Mouse (Mus musculus): ENCODE measurements around the gene Tifa. TPM values are rescaled to one million over a fixed set of nuclear protein-coding genes. Genes with fewer than 3 reads are reported as not detected.

The Tifa gene
- polyA plus RNA-seq, 1 experiment = 7.7 TPM

DNA sequence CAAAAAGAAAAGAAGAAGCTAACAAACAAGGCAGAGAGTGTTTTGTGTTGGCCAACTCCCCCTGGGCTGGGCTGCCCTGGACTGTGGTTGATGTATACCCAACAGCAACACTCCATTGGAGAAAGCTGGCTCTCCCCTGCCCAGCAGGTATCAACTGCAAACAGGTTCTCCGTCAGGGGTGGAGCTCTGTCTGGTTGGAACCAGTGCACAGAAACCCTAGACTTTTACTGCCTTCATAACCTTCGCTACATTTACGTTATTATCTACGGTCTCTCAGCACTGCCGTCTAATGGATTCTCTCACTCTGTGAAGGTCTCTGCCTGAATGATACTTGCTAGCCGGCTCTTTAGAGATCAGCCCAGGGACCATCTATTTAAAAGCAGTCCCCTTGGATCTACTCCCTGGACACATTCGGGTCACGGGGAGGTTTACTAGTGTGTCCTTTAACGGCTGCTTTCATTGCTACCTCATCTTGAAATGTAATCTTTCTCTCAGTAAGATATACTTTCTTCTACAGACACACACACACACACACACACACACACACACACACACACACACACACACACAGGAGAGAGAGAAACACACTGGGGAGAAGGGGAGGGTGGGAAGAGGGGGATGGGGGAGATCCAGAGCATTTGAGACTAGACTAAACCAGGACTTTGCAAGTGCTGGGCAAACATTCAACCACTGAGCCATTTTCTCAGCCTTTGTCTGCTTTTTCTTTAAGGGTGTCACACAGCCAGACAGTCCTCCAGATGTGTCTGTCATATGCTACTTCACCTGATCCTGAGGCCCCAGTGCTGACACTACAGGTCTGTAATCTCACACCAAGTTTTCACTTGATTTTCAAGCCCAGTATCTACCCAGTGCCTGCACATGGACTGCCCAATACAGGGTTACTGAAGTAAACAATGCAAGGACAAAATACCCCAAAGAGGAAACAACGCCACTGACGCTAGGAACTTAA is 29.4 kb downstream of the Tifa start:
- Histone ChIP-seq H3K27ac (ENCODE audit: insufficient read depth, low read length) (no peak overlapping the region), H3K4me3 (ENCODE audit: insufficient read depth, low read length) (no peak overlapping the region), H3K4me1 (ENCODE audit: control insufficient read depth, insufficient read depth, low read length) (no peaks in the 10 kb centered on the region)
- no peak for TF ChIP-seq CTCF (IDR thresholded peaks at IDR 0.05; ENCODE audit: extremely low read depth, insufficient read depth, low read length)
- no peak for TF ChIP-seq POLR2A (IDR thresholded peaks at IDR 0.05; ENCODE audit: extremely low read depth, insufficient read depth, low read length)

- Histone ChIP-seq H3K4me3 (ENCODE audit: insufficient read depth, low read length) (no peak overlapping the region), H3K27ac (ENCODE audit: insufficient read depth, low read length) (no peak overlapping the region), H3K4me1 (ENCODE audit: control insufficient read depth, insufficient read depth, low read length) (no peaks in the 10 kb centered on the region)
- TF ChIP-seq CTCF (IDR thresholded peaks at IDR 0.05; ENCODE audit: extremely low read depth, insufficient read depth, low read length) (no peak), POLR2A (IDR thresholded peaks at IDR 0.05; ENCODE audit: extremely low read depth, insufficient read depth, low read length) (no peak)
These were observed 30.8 kb downstream of the Tifa start for GRCm38 (mm10) chr3:127820400-127820799.

GRCm38 (mm10) chr3:127821209-127821608 is 31.6 kb downstream of the Tifa start:
- Histone ChIP-seq H3K4me3 (ENCODE audit: insufficient read depth, low read length) (no peak overlapping the region), H3K27ac (ENCODE audit: insufficient read depth, low read length) (no peak overlapping the region), H3K4me1 (ENCODE audit: control insufficient read depth, insufficient read depth, low read length) (no peaks in the 10 kb centered on the region)
- TF ChIP-seq POLR2A (IDR thresholded peaks at IDR 0.05; ENCODE audit: extremely low read depth, insufficient read depth, low read length) (no peak), CTCF (IDR thresholded peaks at IDR 0.05; ENCODE audit: extremely low read depth, insufficient read depth, low read length) (no peak)

DNA sequence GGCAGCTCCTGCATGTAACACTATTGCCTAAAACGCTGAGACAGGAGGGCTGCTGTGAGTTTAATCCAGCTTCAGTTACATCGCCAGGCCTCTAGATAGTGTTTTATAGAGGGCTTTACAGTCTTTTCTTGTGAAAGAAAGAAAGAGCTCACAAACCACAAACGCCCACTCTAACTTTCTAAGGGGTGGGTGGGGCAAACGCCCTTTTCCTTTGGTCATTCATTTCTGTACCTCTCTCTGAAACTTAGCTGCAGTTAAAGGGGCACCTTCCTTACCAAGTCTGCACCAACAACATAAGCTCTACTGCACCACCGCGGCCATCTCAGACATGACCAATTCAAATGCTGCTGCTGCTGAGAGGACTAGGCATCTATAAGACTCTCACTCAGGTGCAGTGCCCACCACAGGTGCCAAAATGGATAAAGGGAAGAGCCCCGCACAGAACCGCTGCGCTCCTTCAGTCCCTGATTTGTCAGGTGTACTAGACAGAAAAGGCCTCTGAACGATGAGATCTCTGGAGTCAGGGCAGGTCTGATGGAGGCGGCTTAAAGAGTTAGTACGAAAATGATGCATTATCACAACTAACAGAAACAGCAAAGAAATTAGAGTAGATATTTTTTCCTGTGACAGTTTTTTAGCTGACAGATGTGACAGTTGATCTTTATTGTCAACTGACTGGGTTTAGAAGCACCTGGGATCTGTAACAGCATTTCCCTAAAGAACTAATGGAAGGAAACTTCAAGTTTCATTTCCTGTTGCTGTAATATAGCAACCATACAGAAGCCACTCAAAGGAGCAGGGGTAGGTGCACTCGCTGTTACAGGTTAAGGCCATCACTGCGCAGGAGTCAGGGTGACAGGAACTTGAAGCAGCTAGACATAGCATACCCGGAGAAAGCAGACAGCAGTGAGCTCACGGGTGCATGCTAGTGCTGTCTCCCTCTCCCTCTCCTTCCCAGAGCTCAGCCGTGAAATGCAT is 34.6 kb downstream of the Tifa start:
- Histone ChIP-seq H3K27ac (ENCODE audit: insufficient read depth, low read length) (no peak overlapping the region), H3K4me1 (ENCODE audit: control insufficient read depth, insufficient read depth, low read length) (no peaks in the 10 kb centered on the region), H3K4me3 (ENCODE audit: insufficient read depth, low read length) (no peak overlapping the region)
- TF ChIP-seq POLR2A (IDR thresholded peaks at IDR 0.05; ENCODE audit: extremely low read depth, insufficient read depth, low read length) (no peak), CTCF (IDR thresholded peaks at IDR 0.05; ENCODE audit: extremely low read depth, insufficient read depth, low read length) (no peak)

GRCm38 (mm10) chr3:127826503-127826902 is 36.9 kb downstream of the Tifa start:
- TF ChIP-seq POLR2A (IDR thresholded peaks at IDR 0.05; ENCODE audit: extremely low read depth, insufficient read depth, low read length) (no peak), CTCF (IDR thresholded peaks at IDR 0.05; ENCODE audit: extremely low read depth, insufficient read depth, low read length) (no peak)
- no peak overlapping the region for H3K4me3 ChIP-seq (ENCODE audit: insufficient read depth, low read length)
- no peak overlapping the region for H3K27ac ChIP-seq (ENCODE audit: insufficient read depth, low read length)
- H3K4me1 ChIP-seq (ENCODE audit: control insufficient read depth, insufficient read depth, low read length) = no peaks in the 10 kb centered on the region

GRCm38 (mm10) chr3:127827123-127827522 is 37.5 kb downstream of the Tifa start:
- TF ChIP-seq POLR2A (IDR thresholded peaks at IDR 0.05; ENCODE audit: extremely low read depth, insufficient read depth, low read length) (no peak), CTCF (IDR thresholded peaks at IDR 0.05; ENCODE audit: extremely low read depth, insufficient read depth, low read length) (no peak)
- Histone ChIP-seq H3K4me1 (ENCODE audit: control insufficient read depth, insufficient read depth, low read length) (no peaks in the 10 kb centered on the region; the same call in 1 of the 2 replicates), H3K4me3 (ENCODE audit: insufficient read depth, low read length) (no peak overlapping the region), H3K27ac (ENCODE audit: insufficient read depth, low read length) (no peak overlapping the region)

- no peak for TF ChIP-seq CTCF (IDR thresholded peaks at IDR 0.05; ENCODE audit: extremely low read depth, insufficient read depth, low read length)
- no peak for TF ChIP-seq POLR2A (IDR thresholded peaks at IDR 0.05; ENCODE audit: extremely low read depth, insufficient read depth, low read length)
- H3K4me1 ChIP-seq (ENCODE audit: control insufficient read depth, insufficient read depth, low read length) = no peaks in the 10 kb centered on the region; the same call in 1 of the 2 replicates
- no peak overlapping the region for H3K4me3 ChIP-seq (ENCODE audit: insufficient read depth, low read length)
- no peak overlapping the region for H3K27ac ChIP-seq (ENCODE audit: insufficient read depth, low read length)
These were observed 40.6 kb downstream of the Tifa start for GRCm38 (mm10) chr3:127830183-127830582.

DNA sequence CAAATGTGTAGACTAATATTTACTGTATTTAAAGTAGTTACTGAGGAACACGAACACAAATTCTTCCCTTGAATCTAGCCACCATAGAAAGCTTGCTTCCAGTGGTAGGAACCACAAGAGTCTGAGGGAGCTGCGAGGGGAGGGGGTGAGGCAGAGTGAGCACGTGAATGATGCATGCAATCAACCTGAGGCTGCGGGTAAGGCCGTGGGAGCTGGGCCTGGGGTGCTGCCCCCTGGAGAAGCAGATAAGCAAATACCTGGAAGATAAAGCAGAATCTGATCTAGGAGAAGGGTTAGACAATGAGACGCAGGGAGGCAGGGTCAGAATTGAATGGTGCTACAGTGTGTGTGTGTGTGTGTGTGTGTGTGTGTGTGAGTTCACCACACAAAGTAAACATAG is 41.5 kb downstream of the Tifa start:
- TF ChIP-seq POLR2A (IDR thresholded peaks at IDR 0.05; ENCODE audit: extremely low read depth, insufficient read depth, low read length) (no peak), CTCF (IDR thresholded peaks at IDR 0.05; ENCODE audit: extremely low read depth, insufficient read depth, low read length) (no peak)
- Histone ChIP-seq H3K4me3 (ENCODE audit: insufficient read depth, low read length) (no peak overlapping the region), H3K4me1 (ENCODE audit: control insufficient read depth, insufficient read depth, low read length) (peaks cover 3% of the 10 kb centered on the region), H3K27ac (ENCODE audit: insufficient read depth, low read length) (no peak overlapping the region)

GRCm38 (mm10) chr3:127834040-127834439 is 44.4 kb downstream of the Tifa start:
- H3K27ac ChIP-seq (ENCODE audit: insufficient read depth, low read length) = no peak overlapping the region
- no peak overlapping the region for H3K4me3 ChIP-seq (ENCODE audit: insufficient read depth, low read length)
- TF ChIP-seq POLR2A (IDR thresholded peaks at IDR 0.05; ENCODE audit: extremely low read depth, insufficient read depth, low read length) (no peak), CTCF (IDR thresholded peaks at IDR 0.05; ENCODE audit: extremely low read depth, insufficient read depth, low read length) (no peak)
- peaks cover 3% of the 10 kb centered on the region for H3K4me1 ChIP-seq (ENCODE audit: control insufficient read depth, insufficient read depth, low read length)
